Mouse (Mus musculus) lung, postnatal 36 days (tissue): Measurements from ENCODE around the gene Tbck.
A peak's percentile ranks its signal among the peaks of the same experiment; 100 is the strongest.

Experiments used
- DNase-seq: peaks from one replicate; pipeline ENCODE4 v3.0.0; 2022; ENCODE audit warnings: mixed read lengths

Gene Tbck

GRCm38 (mm10) chr3:132835118-132835794, 151.3 kb downstream of the Tbck start:
- peak; percentile 25 for DNase-seq

GRCm38 (mm10) chr3:132837134-132837533, 153.2 kb downstream of the Tbck start:
- no peak for DNase-seq

GRCm38 (mm10) chr3:132838656-132839417, 154.9 kb downstream of the Tbck start:
- no peak for DNase-seq

GRCm38 (mm10) chr3:132839516-132839915, 155.6 kb downstream of the Tbck start:
- DNase-seq, result no peak

- no peak for DNase-seq
Observed at GRCm38 (mm10) chr3:132842676-132843075, 158.7 kb downstream of the Tbck start.

DNA sequence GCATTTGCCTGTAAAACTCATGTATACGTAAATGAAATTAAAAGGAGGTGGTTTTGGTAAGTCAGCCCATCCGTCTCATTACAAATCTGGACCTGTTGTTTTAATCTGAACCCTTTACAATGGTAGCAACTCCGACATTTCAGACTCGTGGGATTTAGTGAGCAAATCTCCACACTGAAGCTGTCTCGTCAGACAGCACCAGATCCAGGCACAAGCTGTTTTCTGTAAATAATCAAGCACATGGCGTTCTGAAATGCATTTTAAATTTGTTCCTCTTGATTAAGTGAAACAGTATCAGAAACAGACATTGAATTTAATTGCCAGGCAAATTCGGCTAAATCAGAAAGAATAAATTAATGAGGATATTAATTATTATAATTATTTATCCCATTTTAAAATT, 165.7 kb downstream of the Tbck start:
- no peak for DNase-seq

DNA sequence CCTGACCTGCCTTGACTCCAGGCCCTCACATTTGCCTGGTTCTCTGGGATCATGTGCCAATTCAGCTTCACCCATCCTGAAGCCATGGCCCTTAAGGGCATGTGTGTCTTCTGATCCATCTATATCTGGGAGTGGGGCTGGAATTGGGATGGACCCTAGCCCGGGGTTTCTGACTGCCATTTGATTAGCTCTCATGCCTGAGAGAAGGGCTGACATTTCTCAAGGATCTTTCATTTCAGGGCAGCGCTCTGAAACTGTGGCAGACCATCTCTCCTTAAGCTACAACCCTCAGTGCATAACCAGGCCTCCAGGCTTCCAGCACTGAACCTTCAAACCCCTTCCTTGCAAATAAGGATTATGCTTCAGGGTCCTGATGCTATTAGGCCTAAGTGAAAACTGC, 166.5 kb downstream of the Tbck start:
- DNase-seq, result no peak

DNA sequence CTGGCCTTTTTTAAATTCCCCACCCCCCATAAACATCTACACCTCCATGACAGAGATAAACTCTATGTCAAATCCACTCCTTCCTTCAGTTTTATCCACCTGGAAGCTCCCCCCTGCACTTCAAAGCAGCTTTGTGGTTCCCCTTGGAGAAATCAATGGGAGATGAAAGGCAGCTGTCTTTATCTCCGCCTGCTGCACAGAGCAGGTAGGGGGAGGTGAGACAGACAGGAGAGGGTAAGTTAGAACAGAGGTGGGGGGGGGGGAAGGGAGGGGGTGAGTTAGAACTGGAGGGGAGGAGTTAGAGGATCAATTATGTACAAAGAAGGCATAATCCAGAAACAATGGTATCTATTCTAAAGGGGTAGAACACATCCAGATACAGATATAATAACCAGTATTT, 167.5 kb downstream of the Tbck start:
- no peak for DNase-seq

- peak; percentile 65 for DNase-seq
Observed at GRCm38 (mm10) chr3:132851841-132852728, 168.1 kb downstream of the Tbck start.

- DNase-seq, result no peak
Observed at GRCm38 (mm10) chr3:132854271-132854670, 170.3 kb downstream of the Tbck start.

- peak; percentile 52 for DNase-seq
Observed at GRCm38 (mm10) chr3:132855458-132856212, 171.7 kb downstream of the Tbck start.

DNA sequence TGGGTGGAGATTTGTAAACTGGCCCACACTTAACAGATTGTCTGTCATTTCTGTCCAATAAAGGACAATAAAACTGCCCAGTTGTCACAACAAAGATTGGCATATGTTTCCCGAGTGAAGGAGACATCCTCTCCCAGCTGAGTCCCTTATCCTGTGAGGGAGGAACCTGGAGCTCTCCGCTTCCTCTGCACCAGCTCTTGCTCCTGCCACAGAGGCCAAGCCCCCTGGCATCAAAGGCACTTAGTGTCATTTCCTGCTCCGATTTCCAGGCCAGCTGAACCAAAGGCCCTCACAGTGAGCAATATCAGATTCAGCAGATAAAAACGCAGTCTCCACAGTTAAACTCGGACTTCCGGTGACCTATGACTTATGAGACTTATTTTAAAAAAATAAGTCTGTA, 172.7 kb downstream of the Tbck start:
- peak; percentile 30 for DNase-seq

- no peak for DNase-seq
Observed at GRCm38 (mm10) chr3:132858849-132859248, 174.9 kb downstream of the Tbck start.

GRCm38 (mm10) chr3:132859573-132859972, 175.6 kb downstream of the Tbck start:
- DNase-seq, result no peak

- no peak for DNase-seq
Observed at GRCm38 (mm10) chr3:132860796-132861195, 176.9 kb downstream of the Tbck start.

DNA sequence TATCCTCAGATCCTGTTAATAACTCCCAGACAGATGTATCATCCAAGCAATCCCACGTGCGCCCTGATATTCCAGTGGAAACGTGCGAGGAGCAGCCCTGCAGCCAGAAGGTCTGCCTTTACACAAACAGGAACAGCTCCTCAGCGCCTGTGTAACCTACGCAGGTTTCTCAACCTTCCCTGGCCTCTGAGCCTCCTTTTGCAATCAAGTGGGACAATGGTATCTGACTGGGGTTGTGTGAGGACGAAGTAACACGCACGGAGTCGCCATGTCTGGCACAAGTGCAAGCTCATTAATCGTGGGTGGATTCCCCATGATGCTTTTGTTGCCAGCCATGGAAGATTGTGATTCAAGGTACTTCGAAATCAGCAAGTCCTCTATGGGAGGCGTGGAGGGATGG, 179.9 kb downstream of the Tbck start:
- no peak for DNase-seq

GRCm38 (mm10) chr3:132864329-132864919, 180.5 kb downstream of the Tbck start:
- DNase-seq, result no peak

DNA sequence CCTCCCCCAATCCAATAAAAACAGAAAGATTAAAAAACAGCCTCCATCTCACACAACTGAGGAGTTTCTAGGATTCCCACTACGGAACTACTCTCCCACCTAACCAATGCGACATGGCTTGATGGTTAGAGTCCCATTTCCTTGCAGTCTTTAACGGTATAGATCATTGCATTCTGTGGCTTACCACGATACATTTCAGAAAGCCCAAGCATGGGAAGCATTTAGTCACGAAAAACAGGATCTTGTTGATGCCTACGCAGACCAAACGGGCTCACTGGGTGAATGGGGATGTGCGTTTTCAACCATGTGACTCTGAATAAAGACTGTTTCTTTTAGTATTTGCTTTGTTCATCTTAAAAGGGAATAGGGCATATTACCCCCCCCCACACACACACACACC, 181.0 kb downstream of the Tbck start:
- DNase-seq, result no peak

DNA sequence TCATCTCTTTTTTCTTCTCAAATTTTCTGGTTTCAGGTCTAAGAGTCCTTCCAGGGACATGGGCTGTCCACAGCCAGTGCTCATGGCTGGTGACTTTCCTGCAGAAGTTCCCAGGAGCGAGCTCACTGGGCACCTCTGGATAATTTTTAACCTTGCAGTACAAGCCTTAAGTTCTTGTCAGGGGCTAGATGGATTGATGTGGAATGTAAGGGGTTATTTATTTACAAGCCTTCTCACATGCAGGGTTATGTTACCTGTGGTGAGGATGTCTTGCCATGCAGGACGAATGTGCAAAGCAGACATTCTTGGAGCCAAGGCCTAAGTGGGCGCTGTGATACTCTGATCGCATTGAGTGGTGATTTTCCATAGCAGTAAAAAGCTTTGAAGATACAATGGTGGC, 181.7 kb downstream of the Tbck start:
- DNase-seq, result no peak

DNA sequence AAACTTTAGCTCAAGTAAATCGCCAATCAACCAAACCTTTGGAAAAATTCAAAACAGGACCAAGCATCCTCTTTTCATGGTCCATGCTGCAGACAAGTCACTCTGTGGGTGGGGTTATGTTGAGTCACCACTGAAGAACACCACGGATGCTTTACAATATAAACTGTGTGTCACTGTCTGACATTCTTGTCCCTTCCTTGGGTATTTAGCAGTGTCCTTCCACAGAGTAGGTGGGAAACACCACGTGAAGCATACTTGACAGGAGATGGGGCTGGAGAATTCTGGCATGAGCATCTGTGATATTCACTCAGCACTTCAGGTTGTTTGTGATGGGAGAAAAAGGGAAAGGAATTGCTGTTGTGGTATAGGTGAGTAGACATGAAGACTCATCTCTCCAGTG, 183.0 kb downstream of the Tbck start:
- no peak for DNase-seq

GRCm38 (mm10) chr3:132868838-132869237, 184.9 kb downstream of the Tbck start:
- peak; percentile 46 for DNase-seq

DNA sequence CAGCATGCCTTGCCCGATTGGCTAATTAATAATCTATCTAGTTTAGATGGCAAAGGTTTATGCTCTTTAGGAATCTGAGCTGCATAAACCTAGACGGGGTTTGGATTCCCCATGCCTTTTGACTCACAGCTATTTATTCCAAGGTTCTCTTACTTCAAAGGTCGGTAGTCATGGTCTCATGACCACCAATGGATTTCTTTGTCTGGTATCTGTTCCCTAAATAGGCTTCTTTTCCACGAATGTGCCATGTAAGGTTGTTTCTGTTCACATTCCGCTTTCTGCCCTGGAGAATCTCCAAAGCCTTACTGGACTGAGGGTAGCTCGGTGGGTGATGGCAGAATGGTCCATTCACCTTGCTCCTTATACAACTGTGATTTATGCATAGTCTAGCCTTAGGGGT, 186.1 kb downstream of the Tbck start:
- DNase-seq, result no peak
